Mouse (Mus musculus): ENCODE measurements around the gene Vmn1r31.

Vmn1r31 gene

DNA sequence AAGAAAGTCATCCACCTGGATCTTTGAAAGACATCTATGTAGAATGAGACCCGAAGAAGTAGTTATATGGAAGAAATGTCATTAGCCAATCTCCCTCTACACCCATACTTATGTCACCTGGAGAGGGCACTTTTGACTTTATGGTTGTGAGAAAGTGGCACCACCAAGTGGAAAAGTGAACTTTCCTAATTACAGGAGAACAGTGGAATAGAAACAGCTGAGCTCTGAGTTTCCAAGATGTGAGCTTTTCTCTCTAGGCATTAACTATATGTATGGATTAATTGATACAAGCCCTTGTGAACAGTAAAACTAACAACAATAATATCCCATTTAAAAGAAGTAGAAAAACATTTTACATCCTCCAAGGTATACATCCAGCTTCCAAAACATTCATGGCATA, at the start of gene Vmn1r31:
Gene Vmn1r31 (minus strand): TSS at position 101 of the 400 bp plus-strand sequence.
- no peak for DNase-seq (ENCODE audit: low read depth, low spot score)

- DNase-seq (ENCODE audit: low read depth, low spot score) = no peak
Measured at GRCm38 (mm10) chr6:58443285-58443684, 31.8 kb downstream of the Vmn1r31 start, which contains the start of gene Vmn1r30. Gene Vmn1r30, minus strand, starts transcription at chr6:58443385.
